Mouse (Mus musculus): Measurements from ENCODE around the gene Mapkapk5.

The Mapkapk5 gene

GRCm38 (mm10) chr5:121484801-121485200 is 60.9 kb downstream of the Mapkapk5 start:
- no peak for DNase-seq

- DNase-seq: peak in 1 of 2 experiments; percentile 41
Measured at GRCm38 (mm10) chr5:121477680-121478079, 68.0 kb downstream of the Mapkapk5 start.

GRCm38 (mm10) chr5:121476040-121476439 is 69.7 kb downstream of the Mapkapk5 start:
- no peak for DNase-seq

Data from lung, postnatal 4 days (tissue).